Mouse (Mus musculus) forebrain, embryonic 13.5 days (tissue): ENCODE measurements at regions not wholly inside any gene's neighbourhood (a gene's known extent, or its start where the extent isn't known, plus 50 kb on each side); places are given as distances from the start of the nearest gene placed in this dataset.

Source experiments
- ATAC-seq: fragments of 200-750 bp; cut with Nextera tagmentation; 2 replicates; pipeline ENCODE4 v1.8.0; 2017
- H3K27ac ChIP-seq: fragments of 300-500 bp; sonication (generic); 2 replicates; pipeline ENCODE4 v1.5.1; 2015; ENCODE audit warnings: inconsistent platforms, mild to moderate bottlenecking, moderate library complexity
- H3K27me3 ChIP-seq: fragments of 300-500 bp; sonication (generic); 2 replicates; pipeline ENCODE4 v1.6.1; 2015; ENCODE audit warnings: mild to moderate bottlenecking, inconsistent platforms
- H3K36me3 ChIP-seq: fragments of 300-500 bp; sonication (generic); 2 replicates; pipeline ENCODE4 v1.6.1; 2015; ENCODE audit warnings: mild to moderate bottlenecking, inconsistent platforms; ENCODE audit not compliant: poor library complexity, severe bottlenecking
- H3K4me1 ChIP-seq: fragments of 300-500 bp; sonication (generic); 2 replicates; pipeline ENCODE4 v1.6.1; 2015; ENCODE audit warnings: inconsistent platforms
- H3K4me2 ChIP-seq: fragments of 300-500 bp; sonication (generic); 2 replicates; pipeline ENCODE4 v1.6.1; 2015; ENCODE audit warnings: inconsistent platforms, mild to moderate bottlenecking, moderate library complexity
- H3K4me3 ChIP-seq: fragments of 300-500 bp; sonication (generic); 2 replicates; pipeline ENCODE4 v1.5.1; 2015; ENCODE audit warnings: mild to moderate bottlenecking, inconsistent platforms
- H3K9ac ChIP-seq: fragments of 300-500 bp; sonication (generic); 2 replicates; pipeline ENCODE4 v1.6.1; 2015; ENCODE audit warnings: mild to moderate bottlenecking, inconsistent platforms
- H3K9me3 ChIP-seq: fragments of 300-500 bp; sonication (generic); replicated peaks from 2 replicates; pipeline ENCODE4 v1.6.1; 2016; ENCODE audit warnings: inconsistent platforms
- WGBS: fragments of 180-500 bp; shearing (Covaris S2); methylation state at CpG from one replicate; pipeline ENCODE4 v1.1.7; 2015; 5-methylcytosine and 5-hydroxymethylcytosine counted together

- Histone ChIP-seq H3K27me3 (no peaks in the 10 kb centered on the region), H3K9ac (no peak overlapping the region), H3K4me3 (no peak overlapping the region), H3K4me1 (no peaks in the 10 kb centered on the region), H3K4me2 (no peak overlapping the region), H3K27ac (no peak overlapping the region), H3K9me3 (no peaks in the 10 kb centered on the region), H3K36me3 (no peaks in the 10 kb centered on the region)
- ATAC-seq: no peak
- WGBS: 90% methylated on average over 5 of the region's 5 CpGs
Observed at GRCm38 (mm10) chr17:88190735-88191134, 125.6 kb upstream of the Fbxo11 start.

- no peak for ATAC-seq
- no peaks in the 10 kb centered on the region for H3K9me3 ChIP-seq
- H3K4me2 ChIP-seq: no peak overlapping the region
- H3K36me3 ChIP-seq: no peaks in the 10 kb centered on the region
- H3K4me3 ChIP-seq: no peak overlapping the region
- H3K27me3 ChIP-seq: no peaks in the 10 kb centered on the region
- H3K9ac ChIP-seq: no peak overlapping the region
- no peaks in the 10 kb centered on the region for H3K4me1 ChIP-seq
- 90% methylated on average over 2 of the region's 2 CpGs for WGBS
- no peak overlapping the region for H3K27ac ChIP-seq
Observed at GRCm38 (mm10) chr17:88191444-88191843, 126.4 kb upstream of the Fbxo11 start.

GRCm38 (mm10) chr17:88191930-88192807 is 127.1 kb upstream of the Fbxo11 start:
- no peaks in the 10 kb centered on the region for H3K27me3 ChIP-seq
- no peaks in the 10 kb centered on the region for H3K4me1 ChIP-seq
- H3K4me2 ChIP-seq: no peak overlapping the region
- no peak overlapping the region for H3K4me3 ChIP-seq
- H3K36me3 ChIP-seq: no peaks in the 10 kb centered on the region
- H3K9me3 ChIP-seq: no peaks in the 10 kb centered on the region
- WGBS: 93% methylated on average over 16 of the region's 16 CpGs
- no peak for ATAC-seq
- no peak overlapping the region for H3K9ac ChIP-seq
- H3K27ac ChIP-seq: no peak overlapping the region

GRCm38 (mm10) chr17:88194693-88195092 is 129.6 kb upstream of the Fbxo11 start:
- Histone ChIP-seq H3K27me3 (no peaks in the 10 kb centered on the region), H3K4me2 (no peak overlapping the region), H3K4me1 (no peaks in the 10 kb centered on the region), H3K9me3 (no peaks in the 10 kb centered on the region), H3K9ac (no peak overlapping the region), H3K27ac (no peak overlapping the region), H3K4me3 (no peak overlapping the region), H3K36me3 (no peaks in the 10 kb centered on the region)
- ATAC-seq: no peak
- 89% methylated on average over 5 of the region's 5 CpGs for WGBS

- H3K4me3 ChIP-seq: no peak overlapping the region
- no peak overlapping the region for H3K9ac ChIP-seq
- no peak overlapping the region for H3K4me2 ChIP-seq
- H3K9me3 ChIP-seq: no peaks in the 10 kb centered on the region
- WGBS: 89% methylated on average over 2 of the region's 2 CpGs
- H3K36me3 ChIP-seq: no peaks in the 10 kb centered on the region
- no peaks in the 10 kb centered on the region for H3K27me3 ChIP-seq
- H3K4me1 ChIP-seq: no peaks in the 10 kb centered on the region
- no peak overlapping the region for H3K27ac ChIP-seq
- no peak for ATAC-seq
Observed at GRCm38 (mm10) chr17:88195303-88195702, 130.2 kb upstream of the Fbxo11 start.

GRCm38 (mm10) chr17:88195893-88196292 is 130.8 kb upstream of the Fbxo11 start:
- WGBS: 84% methylated on average over 6 of the region's 6 CpGs
- Histone ChIP-seq H3K4me3 (no peak overlapping the region), H3K9me3 (no peaks in the 10 kb centered on the region), H3K4me2 (no peak overlapping the region), H3K36me3 (no peaks in the 10 kb centered on the region), H3K27me3 (no peaks in the 10 kb centered on the region), H3K27ac (no peak overlapping the region), H3K9ac (no peak overlapping the region), H3K4me1 (no peaks in the 10 kb centered on the region)
- no peak for ATAC-seq

GRCm38 (mm10) chr17:88196322-88196721 is 131.2 kb upstream of the Fbxo11 start:
- no peak overlapping the region for H3K9ac ChIP-seq
- H3K36me3 ChIP-seq: no peaks in the 10 kb centered on the region
- ATAC-seq: no peak
- no peaks in the 10 kb centered on the region for H3K27me3 ChIP-seq
- H3K9me3 ChIP-seq: no peaks in the 10 kb centered on the region
- no peak overlapping the region for H3K4me3 ChIP-seq
- no peak overlapping the region for H3K27ac ChIP-seq
- no peaks in the 10 kb centered on the region for H3K4me1 ChIP-seq
- 86% methylated on average over 1 of the region's 1 CpGs for WGBS
- no peak overlapping the region for H3K4me2 ChIP-seq

- Histone ChIP-seq H3K4me2 (no peak overlapping the region), H3K27me3 (no peaks in the 10 kb centered on the region), H3K27ac (no peak overlapping the region), H3K4me3 (no peak overlapping the region), H3K4me1 (no peaks in the 10 kb centered on the region), H3K9ac (no peak overlapping the region), H3K36me3 (no peaks in the 10 kb centered on the region), H3K9me3 (no peaks in the 10 kb centered on the region)
- WGBS: 70% methylated on average over 3 of the region's 3 CpGs
- no peak for ATAC-seq
Observed at GRCm38 (mm10) chr17:88197381-88197780, 132.3 kb upstream of the Fbxo11 start.

GRCm38 (mm10) chr17:88201249-88201970 is 136.3 kb upstream of the Fbxo11 start:
- Histone ChIP-seq H3K9me3 (no peaks in the 10 kb centered on the region), H3K4me1 (no peaks in the 10 kb centered on the region), H3K27ac (no peak overlapping the region), H3K27me3 (no peaks in the 10 kb centered on the region), H3K4me2 (no peak overlapping the region), H3K36me3 (no peaks in the 10 kb centered on the region), H3K4me3 (no peak overlapping the region), H3K9ac (no peak overlapping the region)
- no peak for ATAC-seq
- 80% methylated on average over 12 of the region's 12 CpGs for WGBS

- H3K4me2 ChIP-seq: no peak overlapping the region
- H3K9me3 ChIP-seq: no peaks in the 10 kb centered on the region
- no peak overlapping the region for H3K9ac ChIP-seq
- ATAC-seq: no peak
- H3K27ac ChIP-seq: no peak overlapping the region
- 89% methylated on average over 4 of the region's 4 CpGs for WGBS
- no peaks in the 10 kb centered on the region for H3K36me3 ChIP-seq
- H3K27me3 ChIP-seq: no peaks in the 10 kb centered on the region
- no peak overlapping the region for H3K4me3 ChIP-seq
- H3K4me1 ChIP-seq: no peaks in the 10 kb centered on the region
Observed at GRCm38 (mm10) chr17:88202214-88202613, 137.1 kb upstream of the Fbxo11 start.

GRCm38 (mm10) chr17:88209565-88209964 is 144.5 kb upstream of the Fbxo11 start:
- Histone ChIP-seq H3K4me1 (no peaks in the 10 kb centered on the region), H3K9me3 (no peaks in the 10 kb centered on the region), H3K36me3 (no peaks in the 10 kb centered on the region), H3K27me3 (no peaks in the 10 kb centered on the region), H3K27ac (no peak overlapping the region), H3K9ac (no peak overlapping the region), H3K4me3 (no peak overlapping the region), H3K4me2 (no peak overlapping the region)
- no peak for ATAC-seq
- WGBS: 78% methylated on average over 1 of the region's 1 CpGs

GRCm38 (mm10) chr17:88212121-88212520 is 147.0 kb upstream of the Fbxo11 start:
- H3K4me2 ChIP-seq: no peak overlapping the region
- no peaks in the 10 kb centered on the region for H3K27me3 ChIP-seq
- no peak overlapping the region for H3K27ac ChIP-seq
- 89% methylated on average over 7 of the region's 7 CpGs for WGBS
- no peaks in the 10 kb centered on the region for H3K9me3 ChIP-seq
- no peaks in the 10 kb centered on the region for H3K36me3 ChIP-seq
- ATAC-seq: no peak
- no peaks in the 10 kb centered on the region for H3K4me1 ChIP-seq
- no peak overlapping the region for H3K4me3 ChIP-seq
- H3K9ac ChIP-seq: no peak overlapping the region
